Mouse (Mus musculus): ENCODE data around the gene Camk2g.

GRCm38 (mm10) chr14:20778496-20778895 lies 15.4 kb downstream of the Camk2g start:
- TF ChIP-seq CTCF (IDR thresholded peaks at IDR 0.05; ENCODE audit: low read depth) (no peak), EP300 (IDR thresholded peaks at IDR 0.05; ENCODE audit: low read depth) (no peak)

Measured in liver, embryonic 14.5 days (tissue).